ENCODE assay signal across 28 mouse cellular contexts in the genomic region with DNA sequence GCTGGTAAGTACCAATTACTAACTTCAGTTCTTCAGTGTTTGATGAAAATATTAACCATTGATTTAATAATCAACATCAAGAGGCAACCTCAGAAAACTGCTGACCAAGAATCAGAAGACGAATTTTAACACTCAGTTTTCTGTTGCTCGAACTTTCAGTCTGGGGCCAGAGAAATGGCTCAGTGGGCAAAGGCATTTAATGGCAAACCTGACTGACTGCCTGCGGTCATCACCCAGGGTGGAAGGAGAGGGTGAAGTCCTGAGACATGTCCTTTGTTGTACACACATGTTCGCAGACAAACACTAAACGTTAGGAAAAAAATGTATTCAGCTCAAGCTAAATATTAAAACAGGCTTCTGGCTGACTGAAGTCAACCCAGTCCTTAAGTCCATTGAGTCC. TPM values are rescaled to one million over a fixed set of nuclear protein-coding genes. Genes with fewer than 3 reads are reported as not detected.
"Had no signal": no experiment of that assay in that cellular context is flagged by ENCODE, and none has a peak within 500 bp of the region (broad histone marks: within the 10 kb centered on the region; RNA-seq: fewer than 3 reads in every experiment).

No protein-coding gene starts in this region.

- H3K9me3 ChIP-seq: embryonic facial prominence, embryonic 10.5 days; embryonic facial prominence, embryonic 12.5 days; embryonic facial prominence, embryonic 13.5 days; embryonic facial prominence, embryonic 15.5 days; forebrain, embryonic 10.5 days; forebrain, embryonic 12.5 days; forebrain, embryonic 13.5 days; forebrain, embryonic 15.5 days had no signal

- H3K4me3 ChIP-seq: embryonic facial prominence, embryonic 10.5 days; embryonic facial prominence, embryonic 12.5 days; embryonic facial prominence, embryonic 13.5 days; embryonic facial prominence, embryonic 15.5 days; erythroblast, embryonic 14.5 days; forebrain, embryonic 10.5 days; forebrain, embryonic 12.5 days; forebrain, embryonic 13.5 days; forebrain, embryonic 15.5 days; gastrocnemius, adult 2 months had no signal

- H3K4me1 ChIP-seq: embryonic facial prominence, embryonic 12.5 days had no signal

- ATAC-seq: forebrain, embryonic 13.5 days; forebrain, embryonic 14.5 days; forebrain, embryonic 15.5 days; forebrain, embryonic 16.5 days; forebrain, postnatal 0 days had no signal

- DNase-seq: cerebellum, adult 18-20 months; cerebellum, adult 2 months; cerebellum, adult 8-10 months; cerebellum, adult 9-10 months; cerebellum, adult 9-11 months; cerebellum, postnatal 10 days; cerebellum, postnatal 14 days; cerebellum, postnatal 25 days; cerebellum, postnatal 36 days; embryo, embryonic 11 days; forebrain, postnatal 0 days; gastrocnemius, adult 2 months; gastrocnemius, postnatal 10 days; gastrocnemius, postnatal 14 days; gastrocnemius, postnatal 25 days; gastrocnemius, postnatal 36 days; heart, adult 11 months had no signal

- H3K9ac ChIP-seq: embryonic facial prominence, embryonic 12.5 days; embryonic facial prominence, embryonic 13.5 days; embryonic facial prominence, embryonic 15.5 days; forebrain, embryonic 12.5 days; forebrain, embryonic 13.5 days; forebrain, embryonic 15.5 days; forebrain, postnatal 0 days had no signal

- H3K36me3 ChIP-seq: embryonic facial prominence, embryonic 12.5 days; embryonic facial prominence, embryonic 13.5 days; embryonic facial prominence, embryonic 15.5 days; forebrain, embryonic 12.5 days; forebrain, embryonic 15.5 days had no signal

- H3K4me2 ChIP-seq: embryonic facial prominence, embryonic 12.5 days; embryonic facial prominence, embryonic 13.5 days; embryonic facial prominence, embryonic 15.5 days; forebrain, embryonic 12.5 days; forebrain, embryonic 13.5 days; forebrain, embryonic 15.5 days had no signal

- H3K27ac ChIP-seq: embryonic facial prominence, embryonic 10.5 days; embryonic facial prominence, embryonic 12.5 days; embryonic facial prominence, embryonic 13.5 days; embryonic facial prominence, embryonic 15.5 days; forebrain, embryonic 10.5 days; forebrain, embryonic 12.5 days; forebrain, embryonic 13.5 days; forebrain, embryonic 15.5 days; gastrocnemius, adult 2 months had no signal

- H3K27me3 ChIP-seq: embryonic facial prominence, embryonic 12.5 days; embryonic facial prominence, embryonic 13.5 days; embryonic facial prominence, embryonic 15.5 days; forebrain, embryonic 12.5 days; forebrain, embryonic 13.5 days; forebrain, embryonic 15.5 days had no signal

RNA-seq across cellular contexts. Expression of a gene that starts 2.6 kb away (rescaled TPM):
- polyA plus RNA-seq: erythroblast, embryonic 14.5 days had no signal
